Mouse (Mus musculus): Measurements from ENCODE around the gene Gm45711. TPM values are rescaled to one million over a fixed set of nuclear protein-coding genes. Genes with fewer than 3 reads are reported as not detected.

Gene Gm45711
- total RNA-seq, 2 experiments from 2014 or later, result not detected

GRCm38 (mm10) chr8:104247054-104247907 lies 62.6 kb downstream of the Gm45711 start:
- peak; percentile 61 for ATAC-seq (ENCODE audit: poor library complexity, severe bottlenecking)

GRCm38 (mm10) chr8:104246621-104247020 lies 63.3 kb downstream of the Gm45711 start:
- peak; percentile 17 for ATAC-seq (ENCODE audit: poor library complexity, severe bottlenecking)

- no peak for ATAC-seq (ENCODE audit: poor library complexity, severe bottlenecking)
Measured at GRCm38 (mm10) chr8:104242038-104242644, 67.7 kb downstream of the Gm45711 start.

GRCm38 (mm10) chr8:104239418-104239861 lies 70.4 kb downstream of the Gm45711 start:
- ATAC-seq (ENCODE audit: poor library complexity, severe bottlenecking), result peak; percentile 86

GRCm38 (mm10) chr8:104234573-104234972 lies 75.3 kb downstream of the Gm45711 start:
- no peak for ATAC-seq (ENCODE audit: poor library complexity, severe bottlenecking)

GRCm38 (mm10) chr8:104232919-104233318 lies 77.0 kb downstream of the Gm45711 start:
- peak; percentile 93 for ATAC-seq (ENCODE audit: poor library complexity, severe bottlenecking)

GRCm38 (mm10) chr8:104232039-104232438 lies 77.8 kb downstream of the Gm45711 start:
- no peak for ATAC-seq (ENCODE audit: poor library complexity, severe bottlenecking)

Other genes starting within 250 kb of the Gm45711 start
- gene Cdh5, start 208.5 kb downstream of the Gm45711 start, total RNA-seq (2015), result 0.52 and 1.1 TPM in 2 replicates
- 0.37 and 0.57 TPM in 2 replicates for gene Cdh5, start 208.5 kb downstream of the Gm45711 start, total RNA-seq (2017)
- gene Bean1, start 139.6 kb downstream of the Gm45711 start, total RNA-seq (2015), result 0.16 TPM in 1 of 2 replicates, not detected in the other
- gene Bean1, start 139.6 kb downstream of the Gm45711 start, total RNA-seq (2017), result 0.11 TPM in 1 of 2 replicates, not detected in the other
- 27.6 and 30.0 TPM in 2 replicates for gene Tk2, start 61.5 kb downstream of the Gm45711 start, total RNA-seq (2015)
- 17.4 and 28.5 TPM in 2 replicates for gene Tk2, start 61.5 kb downstream of the Gm45711 start, total RNA-seq (2017)
- gene Cklf, start 59.2 kb downstream of the Gm45711 start, total RNA-seq (2015), result 120 and 138 TPM in 2 replicates
- 35.9 and 46.7 TPM in 2 replicates for gene Cklf, start 59.2 kb downstream of the Gm45711 start, total RNA-seq (2017)
- gene Cmtm2a, start 16.9 kb downstream of the Gm45711 start, total RNA-seq (2015), result not detected in 2 replicates
- gene Cmtm2a, start 16.9 kb downstream of the Gm45711 start, total RNA-seq (2017), result not detected in 2 replicates
- gene Cmtm1, start 64 bp upstream of the Gm45711 start, total RNA-seq (2015), result not detected in 2 replicates
- not detected in 2 replicates for gene Cmtm1, start 64 bp upstream of the Gm45711 start, total RNA-seq (2017)
- not detected in 2 replicates for gene Gm11020, start 11.5 kb upstream of the Gm45711 start, total RNA-seq (2015)
- not detected in 2 replicates for gene Gm11020, start 11.5 kb upstream of the Gm45711 start, total RNA-seq (2017)
- gene Cmtm2b, start 12.1 kb upstream of the Gm45711 start, total RNA-seq (2015), result not detected in 2 replicates
- gene Cmtm2b, start 12.1 kb upstream of the Gm45711 start, total RNA-seq (2017), result not detected in 2 replicates
- gene Cmtm3, start 29.3 kb upstream of the Gm45711 start, total RNA-seq (2015), result 84.1 and 85.6 TPM in 2 replicates
- gene Cmtm3, start 29.3 kb upstream of the Gm45711 start, total RNA-seq (2017), result 48.5 and 50.4 TPM in 2 replicates
- gene Cmtm4, start 85.7 kb upstream of the Gm45711 start, total RNA-seq (2015), result 0.59 and 1.1 TPM in 2 replicates
- 1.6 and 1.7 TPM in 2 replicates for gene Cmtm4, start 85.7 kb upstream of the Gm45711 start, total RNA-seq (2017)
- gene Dync1li2, start 133.0 kb upstream of the Gm45711 start, total RNA-seq (2015), result 15.0 and 18.4 TPM in 2 replicates
- 43.3 and 58.0 TPM in 2 replicates for gene Dync1li2, start 133.0 kb upstream of the Gm45711 start, total RNA-seq (2017)
- not detected in 2 replicates for gene Terb1, start 199.8 kb upstream of the Gm45711 start, total RNA-seq (2015)
- not detected in 2 replicates for gene Terb1, start 199.8 kb upstream of the Gm45711 start, total RNA-seq (2017)
- gene Nae1, start 224.6 kb upstream of the Gm45711 start, total RNA-seq (2015), result 45.3 and 69.6 TPM in 2 replicates
- gene Nae1, start 224.6 kb upstream of the Gm45711 start, total RNA-seq (2017), result 67.3 and 83.9 TPM in 2 replicates
- 0.27 TPM in 1 of 2 replicates, not detected in the other for gene Car7, start 224.6 kb upstream of the Gm45711 start, total RNA-seq (2015)
- gene Car7, start 224.6 kb upstream of the Gm45711 start, total RNA-seq (2017), result 0.44 and 1.2 TPM in 2 replicates

Data from megakaryocyte, adult 5-6 weeks (primary cell).